Mouse (Mus musculus): Measurements from ENCODE around the gene Tpsab1.

GRCm38 (mm10) chr17:25374011-25374410 lies 28.6 kb upstream of the Tpsab1 start:
- TF ChIP-seq GATA1 (IDR thresholded peaks at IDR 0.05; ENCODE audit: borderline replicate concordance, low read length) (no peak), FLI1 (IDR thresholded peaks at IDR 0.05; ENCODE audit: low read length) (no peak)

All from megakaryocyte, embryonic 14.5 days (primary cell).